Mouse (Mus musculus) small intestine, adult 2 months (tissue): Measurements from ENCODE around the gene Mylk3. TPM values are rescaled to one million over a fixed set of nuclear protein-coding genes. Genes with fewer than 3 reads are reported as not detected.

Experiments used
- H3K27ac ChIP-seq: fragments of 200-500 bp; 2 replicates; pipeline ENCODE4 v1.5.1; 2012; ENCODE audit warnings: low read depth, low read length, control low read depth, inconsistent platforms; ENCODE audit not compliant: insufficient read depth
- H3K27me3 ChIP-seq: fragments of 200-500 bp; 2 replicates; pipeline ENCODE4 v1.6.1; 2012; ENCODE audit warnings: mild to moderate bottlenecking, moderate library complexity, low read length, inconsistent platforms; ENCODE audit not compliant: control insufficient read depth, insufficient read depth
- H3K36me3 ChIP-seq: fragments of 200-500 bp; 2 replicates; pipeline ENCODE4 v1.6.1; 2012; ENCODE audit warnings: mild to moderate bottlenecking, low read length, control low read depth, inconsistent platforms; ENCODE audit not compliant: control insufficient read depth, insufficient read depth
- H3K4me1 ChIP-seq: fragments of 200-500 bp; 2 replicates; pipeline ENCODE4 v1.6.1; 2012; ENCODE audit warnings: low read length, inconsistent platforms, mixed read lengths; ENCODE audit not compliant: control insufficient read depth, insufficient read depth, insufficient read length
- H3K4me3 ChIP-seq: fragments of 200-500 bp; 2 replicates; pipeline ENCODE4 v1.5.1; 2012; ENCODE audit warnings: low read depth, mild to moderate bottlenecking, control low read depth, inconsistent platforms, low read length, moderate library complexity
- CTCF ChIP-seq: fragments of 200-500 bp; IDR thresholded peaks from 2 replicates; pipeline ENCODE4 v1.5.1; 2012; ENCODE audit warnings: low read depth, mild to moderate bottlenecking, control low read depth, inconsistent platforms, low read length, moderate library complexity, mixed read lengths; ENCODE audit not compliant: insufficient replicate concordance, insufficient read length; ENCODE audit errors: extremely low read depth
- POLR2A ChIP-seq: fragments of 200-500 bp; IDR thresholded peaks from 2 replicates; pipeline ENCODE4 v1.6.1; 2012; ENCODE audit warnings: low read depth, mild to moderate bottlenecking, control low read depth, inconsistent platforms, low read length, moderate library complexity
- WGBS: fragments of 180-500 bp; shearing (Covaris S2); methylation state at CpG from one replicate; pipeline ENCODE4 v1.1.7; 2018; 5-methylcytosine and 5-hydroxymethylcytosine counted together
- polyA plus RNA-seq: library from polyadenylated mRNA; depleted of rRNA; stranded (reverse); fragments of >200 nt; gene quantifications from 2 replicates; pipeline ENCODE4 v1.2.3, GENCODE M21; 2012

The Mylk3 gene
- polyA plus RNA-seq, 1 experiment = not detected

DNA sequence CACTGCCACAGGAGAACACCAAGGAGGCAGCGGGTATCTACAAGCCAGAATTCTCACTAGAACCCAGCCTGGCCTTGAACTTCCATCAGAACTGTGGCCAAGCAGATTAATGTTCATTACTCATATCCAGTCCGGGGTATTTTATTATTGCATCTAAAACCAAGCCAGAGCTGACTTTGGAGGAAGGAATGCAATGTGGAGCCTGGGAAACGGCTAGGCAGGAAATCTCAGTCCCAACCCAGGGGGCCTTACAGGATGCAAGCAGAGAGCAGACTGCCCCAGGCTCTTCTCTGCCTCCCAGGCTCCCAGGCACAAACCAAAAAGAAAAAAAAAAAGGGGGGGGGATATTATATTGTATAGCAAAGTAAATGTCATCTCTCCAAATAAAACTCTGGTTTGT is 44.7 kb upstream of the Mylk3 start:
- Histone ChIP-seq H3K27me3 (no peaks in the 10 kb centered on the region), H3K27ac (no peak overlapping the region), H3K4me1 (peaks cover 4% of the 10 kb centered on the region), H3K36me3 (peaks cover 2% of the 10 kb centered on the region; the same call in 1 of the 2 replicates), H3K4me3 (no peak overlapping the region)
- TF ChIP-seq POLR2A (no peak), CTCF (no peak)
- WGBS = 28% methylated on average over 3 of the region's 3 CpGs

DNA sequence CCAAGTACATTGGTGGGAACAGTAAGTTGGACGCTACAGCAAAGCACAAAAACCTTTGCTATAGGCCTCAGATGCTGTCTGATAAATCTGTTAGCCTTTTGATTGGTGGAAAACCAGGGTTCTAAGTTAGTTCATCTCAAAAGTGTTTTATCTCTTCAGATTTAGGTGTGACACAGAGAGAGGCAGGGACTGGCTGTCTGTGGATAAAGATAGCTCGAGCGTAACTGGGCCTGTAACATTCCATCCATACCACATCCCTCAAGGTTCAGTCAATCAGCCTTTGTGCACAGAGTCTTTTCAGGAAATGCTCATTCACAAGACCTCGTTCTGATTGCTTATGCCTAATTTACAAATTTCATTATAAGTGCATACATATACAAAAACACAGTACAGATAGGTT is 43.1 kb upstream of the Mylk3 start:
- Histone ChIP-seq H3K36me3 (peaks cover 4% of the 10 kb centered on the region; the same call in 1 of the 2 replicates), H3K4me1 (peaks cover 2% of the 10 kb centered on the region), H3K4me3 (no peak overlapping the region), H3K27me3 (no peaks in the 10 kb centered on the region), H3K27ac (peak overlapping the region; percentile 21; the same call in 1 of the 2 replicates)
- 37% methylated on average over 4 of the region's 4 CpGs for WGBS
- TF ChIP-seq CTCF (no peak), POLR2A (no peak)

DNA sequence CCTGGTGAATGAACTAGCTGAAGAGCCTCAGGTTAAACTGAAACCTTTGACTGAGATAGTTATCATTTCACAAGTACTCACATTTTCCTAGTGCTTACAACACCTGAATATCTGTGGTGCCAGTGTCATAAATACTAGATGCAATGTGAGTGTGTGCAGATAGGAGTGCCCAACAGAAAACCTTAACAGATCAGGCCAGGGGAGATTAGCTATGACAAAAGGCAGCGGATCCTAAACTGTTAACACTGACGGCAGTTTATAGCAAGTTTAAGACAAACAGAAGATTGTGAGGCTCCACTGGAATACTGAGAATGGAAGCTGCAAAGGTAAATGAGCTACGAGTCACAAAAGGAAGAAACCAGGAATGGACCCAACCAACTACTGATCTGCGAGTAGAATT is 40.9 kb upstream of the Mylk3 start:
- Histone ChIP-seq H3K27ac (no peak overlapping the region), H3K36me3 (peaks cover 5% of the 10 kb centered on the region), H3K27me3 (no peaks in the 10 kb centered on the region), H3K4me3 (no peak overlapping the region), H3K4me1 (peaks cover 2% of the 10 kb centered on the region)
- 53% methylated on average over 4 of the region's 4 CpGs for WGBS
- TF ChIP-seq POLR2A (no peak), CTCF (no peak)

DNA sequence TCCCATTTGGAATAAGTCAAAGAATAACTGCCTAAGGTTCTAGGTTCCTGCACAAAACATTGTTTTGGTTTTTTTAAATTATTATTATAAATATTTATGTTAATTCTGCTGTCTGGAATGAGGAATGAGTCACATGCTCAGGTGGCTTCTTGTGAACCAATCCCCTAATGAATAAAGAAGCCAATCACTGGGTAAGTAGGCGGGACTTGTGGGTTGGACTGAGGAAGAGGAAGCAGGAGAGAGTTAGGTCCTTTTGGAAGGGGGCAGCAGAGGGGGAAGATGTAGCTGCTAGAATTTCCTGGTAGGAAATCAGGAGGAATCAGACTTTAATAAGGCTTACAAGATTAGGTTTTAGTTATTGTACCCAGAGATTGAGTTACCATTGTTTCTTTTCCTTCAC is 35.2 kb upstream of the Mylk3 start:
- WGBS = 93% methylated on average over 1 of the region's 1 CpGs
- TF ChIP-seq CTCF (no peak), POLR2A (no peak)
- H3K27ac ChIP-seq = no peak overlapping the region
- peaks cover 10% of the 10 kb centered on the region for H3K36me3 ChIP-seq
- H3K4me1 ChIP-seq = no peaks in the 10 kb centered on the region; the same call in 1 of the 2 replicates
- no peak overlapping the region for H3K4me3 ChIP-seq
- H3K27me3 ChIP-seq = no peaks in the 10 kb centered on the region

DNA sequence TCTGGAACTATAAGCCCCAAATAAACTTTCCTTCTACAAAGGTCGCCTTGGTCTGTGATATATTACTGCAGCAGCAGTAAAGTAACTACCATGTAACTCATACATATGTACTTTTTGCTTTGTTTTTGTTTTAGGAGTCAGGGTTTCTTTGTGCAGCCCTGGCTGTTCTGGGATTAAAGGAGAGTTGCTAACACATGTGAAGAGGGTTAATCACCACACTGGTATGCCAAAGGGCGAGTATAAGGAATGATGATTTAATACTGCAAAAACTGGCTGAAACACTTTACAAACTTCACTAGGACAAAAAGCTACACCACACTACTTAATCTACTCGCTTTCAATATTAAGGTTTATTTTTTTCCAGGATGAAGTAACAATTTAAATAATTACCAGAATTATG is 22.4 kb upstream of the Mylk3 start:
- WGBS = 71% methylated on average over 3 of the region's 3 CpGs
- Histone ChIP-seq H3K27ac (no peak overlapping the region), H3K27me3 (no peaks in the 10 kb centered on the region), H3K36me3 (peaks cover 11% of the 10 kb centered on the region), H3K4me3 (no peak overlapping the region), H3K4me1 (no peaks in the 10 kb centered on the region)
- TF ChIP-seq POLR2A (no peak), CTCF (no peak)

DNA sequence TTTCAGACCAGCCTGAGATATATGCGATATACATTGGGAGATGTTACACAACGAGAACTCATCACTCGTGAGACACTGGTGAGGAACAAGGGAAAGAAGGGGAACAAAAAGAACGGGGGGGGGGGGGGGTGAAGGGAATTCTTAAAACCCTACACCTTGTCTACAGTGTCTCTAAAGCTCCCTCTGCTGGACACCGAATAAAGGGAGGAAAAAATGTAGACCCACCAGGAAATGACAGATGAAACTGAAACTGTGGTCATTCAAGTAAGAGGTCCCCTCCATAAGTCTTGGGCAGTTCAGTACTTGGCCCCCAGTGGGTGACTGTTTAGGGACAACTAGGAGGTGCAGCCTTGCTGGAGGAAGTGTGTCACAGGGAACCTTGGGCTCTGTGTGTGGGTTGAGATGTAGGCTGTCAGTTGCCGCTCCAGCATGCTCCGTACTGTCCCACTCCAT is 21.9 kb upstream of the Mylk3 start:
- 50% methylated on average over 7 of the region's 7 CpGs for WGBS
- H3K36me3 ChIP-seq = peaks cover 11% of the 10 kb centered on the region
- no peak overlapping the region for H3K27ac ChIP-seq
- no peak overlapping the region for H3K4me3 ChIP-seq
- no peaks in the 10 kb centered on the region for H3K4me1 ChIP-seq
- H3K27me3 ChIP-seq = no peaks in the 10 kb centered on the region
- TF ChIP-seq POLR2A (no peak), CTCF (peak; percentile 27; the same call in 1 of the 2 replicates)

DNA sequence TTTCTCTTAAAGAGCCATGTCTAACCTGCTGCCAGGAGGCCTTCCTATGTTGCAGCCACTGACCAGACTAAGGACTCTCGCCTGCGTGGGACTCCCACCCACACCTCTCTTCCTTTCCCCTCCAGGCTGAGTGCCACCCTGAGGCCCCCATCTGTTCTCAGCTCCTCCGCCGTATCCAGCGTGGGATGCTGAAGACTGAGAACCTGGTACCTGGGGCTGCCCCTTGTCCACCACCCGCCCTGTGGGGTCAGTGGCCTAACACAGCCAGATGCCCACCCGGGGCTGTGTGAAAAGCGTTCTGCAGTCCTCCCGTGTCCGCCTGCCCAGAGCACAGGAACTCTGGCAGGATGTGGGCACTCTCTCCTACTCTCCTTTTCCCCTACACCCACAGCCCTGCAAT is 19.8 kb upstream of the Mylk3 start:
- peaks cover 7% of the 10 kb centered on the region for H3K36me3 ChIP-seq
- WGBS = 74% methylated on average over 7 of the region's 10 CpGs
- H3K4me3 ChIP-seq = no peak overlapping the region
- TF ChIP-seq POLR2A (no peak), CTCF (no peak)
- H3K4me1 ChIP-seq = no peaks in the 10 kb centered on the region
- no peak overlapping the region for H3K27ac ChIP-seq
- H3K27me3 ChIP-seq = no peaks in the 10 kb centered on the region
